Comparison of ENCODE assay signal across 18 mouse cellular contexts in genomic region chr10:107209927-107210326, GRCm38 (mm10).
"Had no signal": no experiment of that assay in that cellular context is flagged by ENCODE, and none has a peak within 500 bp of the region (broad histone marks: within the 10 kb centered on the region; RNA-seq: fewer than 3 reads in every experiment).

No protein-coding gene starts in this region.

- ATAC-seq: hindbrain, embryonic 16.5 days; inflammation-experienced regulatory T-cells, adult 6 months; intestine, embryonic 15.5 days; intestine, postnatal 0 days had no signal

- DNase-seq: gastrocnemius, postnatal 14 days; gastrocnemius, postnatal 36 days; heart, adult 11 months; heart, adult 2 months; heart, postnatal 4 days; kidney, adult 18-20 months; kidney, adult 8-10 months; kidney, postnatal 10 days; kidney, postnatal 25 days; kidney, postnatal 4 days; layer of hippocampus, adult 9-11 months; layer of hippocampus, postnatal 36 days; liver; liver, embryonic 13.5 days had no signal
